Comparison of ENCODE assay signal across 9 mouse cellular contexts in genomic region chr15:36966466-36966865, GRCm38 (mm10). TPM values are rescaled to one million over a fixed set of nuclear protein-coding genes. Genes with fewer than 3 reads are reported as not detected.
DNase-seq lines count a peak whose midpoint lies in the region; ATAC-seq and TF ChIP-seq lines count a peak whose summit lies in the region.
"Had no signal": no experiment of that assay in that cellular context is flagged by ENCODE, and none has a peak within 500 bp of the region (broad histone marks: within the 10 kb centered on the region; RNA-seq: fewer than 3 reads in every experiment).

No protein-coding gene starts in this region.

- intact Hi-C loops in left cerebral cortex, adult 2 months (cut with DNase I), result loop anchor here (2.0 kb wide), 2 partner anchors 28 to 174 kb away; no protein-coding TSS in a partner anchor

- no peak for DNase-seq in left cerebral cortex, adult 2 months (ENCODE audit: extremely low spot score in 1 of 2, low spot score in 2 of 2)
- no peak for DNase-seq in left cerebral cortex, adult 11 months (ENCODE audit: low spot score)
- DNase-seq in cerebellum, adult 11-12 months, result peak; percentile 66
- no peak for DNase-seq in forebrain, embryonic 14.5 days (ENCODE audit: low spot score)
- DNase-seq in ovary, adult 18-20 months (ENCODE audit: low spot score), result no peak
- DNase-seq in testis, postnatal 14 days (ENCODE audit: low spot score), result no peak
- DNase-seq in testis, postnatal 10 days (ENCODE audit: low spot score), result no peak

- peaks cover 12% of the 10 kb centered on the region for H3K4me1 ChIP-seq in forebrain, embryonic 14.5 days (ENCODE audit: control insufficient read depth, insufficient read depth, low read length)

- H3K4me3 ChIP-seq in left cerebral cortex, adult 2 months, result no peak overlapping the region
- H3K4me3 ChIP-seq in forebrain, embryonic 14.5 days (ENCODE audit: low read depth, low read length), result no peak overlapping the region
- H3K4me3 ChIP-seq in macrophage (ENCODE audit: inconsistent target), result no peak overlapping the region

- no peak for TF ChIP-seq CTCF in left cerebral cortex, adult 2 months (IDR thresholded peaks at IDR 0.05)

- WGBS in forebrain, embryonic 14.5 days, result 77% methylated on average over 2 of the region's 2 CpGs
- 97% methylated on average over 2 of the region's 2 CpGs for WGBS in macrophage (ENCODE audit: missing documents)

- no peaks in the 10 kb centered on the region for H3K36me3 ChIP-seq in forebrain, embryonic 14.5 days (ENCODE audit: control insufficient read depth, insufficient read depth, low read length)
- no peaks in the 10 kb centered on the region for H3K36me3 ChIP-seq in macrophage (ENCODE audit: inconsistent target)

- no peak overlapping the region for H3K9ac ChIP-seq in forebrain, embryonic 14.5 days (ENCODE audit: low read length)

- H3K9me3 ChIP-seq in forebrain, embryonic 14.5 days (replicated peaks; ENCODE audit: control insufficient read depth, low read length), result no peaks in the 10 kb centered on the region

- no peak for ATAC-seq in forebrain, embryonic 14.5 days

- H3K79me2 ChIP-seq in macrophage (ENCODE audit: inconsistent target), result no peaks in the 10 kb centered on the region

- no peaks in the 10 kb centered on the region for H3K27me3 ChIP-seq in forebrain, embryonic 14.5 days (replicated peaks; ENCODE audit: control insufficient read depth, insufficient read depth, low read length)

- peak overlapping the region; percentile 99 for H3K27ac ChIP-seq in left cerebral cortex, adult 2 months
- peak overlapping the region; percentile 95; the same call in 1 of the 2 replicates for H3K27ac ChIP-seq in forebrain, embryonic 14.5 days (ENCODE audit: low read depth, low read length)
- H3K27ac ChIP-seq in macrophage, result peak overlapping the region; percentile 39

- no peak overlapping the region for H3K4me2 ChIP-seq in forebrain, embryonic 14.5 days (ENCODE audit: low read length)
- H3K4me2 ChIP-seq: liver, embryonic 11.5 days had no signal

RNA-seq across cellular contexts. Expression of gene Zfp706, which starts 41.1 kb away (rescaled TPM):
- total RNA-seq in left cerebral cortex, adult 2 months (2021), result 100 to 1,000 TPM; 214 to 217 TPM
- 353 and 411 TPM in 2 replicates for polyA plus RNA-seq in forebrain, embryonic 14.5 days (2014; fragmentation: Nextera tagmentation; extraction: Ambion mirVana)
- total RNA-seq in macrophage (2018; cell fraction: chromatin; rRNA removed), result 10 to 100 TPM in 20 of 26 experiments, 1 to 10 TPM in 6; 1.4 to 51.0 (median 18.7) TPM
- 100 to 1,000 TPM in 1 of 26 experiments, 10 to 100 TPM in 25; 40.2 to 106 (median 61.4) TPM for total RNA-seq in macrophage (2018; cell fraction: cytosol; rRNA removed)
- total RNA-seq in macrophage (2018; cell fraction: nucleus; rRNA removed), result 10 to 100 TPM in 20 of 26 experiments, 1 to 10 TPM in 6; 4.9 to 42.1 (median 13.7) TPM
- 93.5 to 115 TPM (median 93.7 TPM) in 3 replicates for polyA plus RNA-seq in macrophage (2018)

Comparison
In these comparisons a context has a peak if more than half of its experiments do, and no peak if none do; other contexts are left out.
1. H3K27ac ChIP-seq: peak in every context shown above with its lines; median percentile 99 in left cerebral cortex, adult 2 months; 95 in forebrain, embryonic 14.5 days; 39 in macrophage.